Mouse (Mus musculus) fat pad, adult 2 months (tissue): Measurements from ENCODE around the gene Tgfb1i1.

Experiments
- DNase-seq: peaks from one replicate; pipeline ENCODE4 v3.0.0-alpha.2; 2011; ENCODE audit warnings: low read depth, low spot score; ENCODE audit errors: extremely low read depth

Gene Tgfb1i1

DNA sequence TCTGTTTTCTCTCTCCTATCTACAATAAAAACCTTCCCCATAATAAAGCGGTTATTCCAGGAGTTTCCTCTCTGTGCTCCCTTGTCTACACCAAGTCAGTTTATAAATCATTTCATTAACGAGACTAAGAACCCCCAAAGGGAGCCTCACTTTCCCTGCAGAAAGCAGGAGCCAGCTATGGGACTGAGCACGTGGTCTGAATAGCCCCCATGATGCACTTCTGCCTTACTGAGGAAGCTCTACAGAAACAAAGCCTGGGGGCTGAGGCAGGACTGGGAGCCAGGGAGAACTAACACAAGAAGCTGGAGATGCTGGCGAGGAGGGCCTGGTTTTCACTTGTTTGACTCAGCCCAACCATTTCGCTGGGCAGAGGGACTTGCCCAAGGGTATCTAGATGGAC, 37.4 kb downstream of the Tgfb1i1 start:
- no peak for DNase-seq

GRCm38 (mm10) chr7:128285060-128285459, 38.4 kb downstream of the Tgfb1i1 start:
- DNase-seq = no peak

DNA sequence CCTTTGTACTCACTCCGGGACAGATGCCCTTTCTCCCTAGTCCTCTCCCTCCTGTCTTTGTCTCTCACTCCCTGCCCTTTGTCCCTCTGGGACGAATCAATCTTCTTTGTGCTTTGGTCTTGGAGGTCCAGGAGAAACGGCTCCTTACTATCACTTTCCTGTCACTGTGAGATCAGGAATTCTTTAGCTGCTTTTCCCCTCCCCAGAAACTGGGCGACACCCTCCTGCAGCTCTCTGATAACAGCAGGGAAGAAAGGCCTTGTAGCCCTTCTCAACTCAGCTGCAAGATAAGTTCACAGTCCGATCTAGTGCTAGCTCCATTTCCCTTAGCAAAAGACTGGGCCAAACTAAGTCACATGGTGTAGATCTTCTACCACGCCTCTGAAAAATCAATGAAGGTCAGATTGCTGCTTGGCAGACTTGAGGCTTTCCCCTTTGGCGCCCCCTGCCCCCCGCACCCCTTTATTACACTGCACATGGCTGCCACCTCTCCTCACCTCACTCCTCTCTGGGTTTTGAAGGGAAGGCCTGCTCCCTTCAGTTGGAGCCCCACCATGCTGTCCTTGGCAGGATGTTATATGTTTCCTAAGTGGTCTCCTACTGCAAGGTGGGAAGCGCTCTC, 42.4 kb downstream of the Tgfb1i1 start:
- DNase-seq = no peak

- no peak for DNase-seq
Measured at GRCm38 (mm10) chr7:128294785-128295184, 48.2 kb downstream of the Tgfb1i1 start.

DNA sequence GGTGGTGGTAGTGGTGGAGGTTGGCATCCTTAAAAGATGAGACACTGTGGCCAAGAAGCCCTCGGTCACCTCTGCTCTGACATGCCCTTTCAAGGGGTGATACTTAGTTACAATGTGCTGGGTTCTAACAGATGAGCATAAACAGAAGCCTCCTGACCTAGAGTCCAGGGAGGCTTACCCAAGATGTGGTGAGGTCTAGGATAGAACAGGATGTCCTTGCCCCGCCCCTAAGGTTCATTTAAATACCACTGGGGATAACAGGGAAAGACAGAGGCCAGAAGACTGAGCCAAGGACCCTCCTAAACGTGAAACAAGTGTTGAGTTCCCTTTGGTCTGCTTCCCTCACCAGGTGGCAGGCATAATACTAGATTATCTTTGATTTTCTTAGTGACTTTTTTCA, 49.9 kb downstream of the Tgfb1i1 start:
- DNase-seq = no peak

- DNase-seq = no peak
Measured at GRCm38 (mm10) chr7:128297291-128297616, 50.6 kb downstream of the Tgfb1i1 start.

DNA sequence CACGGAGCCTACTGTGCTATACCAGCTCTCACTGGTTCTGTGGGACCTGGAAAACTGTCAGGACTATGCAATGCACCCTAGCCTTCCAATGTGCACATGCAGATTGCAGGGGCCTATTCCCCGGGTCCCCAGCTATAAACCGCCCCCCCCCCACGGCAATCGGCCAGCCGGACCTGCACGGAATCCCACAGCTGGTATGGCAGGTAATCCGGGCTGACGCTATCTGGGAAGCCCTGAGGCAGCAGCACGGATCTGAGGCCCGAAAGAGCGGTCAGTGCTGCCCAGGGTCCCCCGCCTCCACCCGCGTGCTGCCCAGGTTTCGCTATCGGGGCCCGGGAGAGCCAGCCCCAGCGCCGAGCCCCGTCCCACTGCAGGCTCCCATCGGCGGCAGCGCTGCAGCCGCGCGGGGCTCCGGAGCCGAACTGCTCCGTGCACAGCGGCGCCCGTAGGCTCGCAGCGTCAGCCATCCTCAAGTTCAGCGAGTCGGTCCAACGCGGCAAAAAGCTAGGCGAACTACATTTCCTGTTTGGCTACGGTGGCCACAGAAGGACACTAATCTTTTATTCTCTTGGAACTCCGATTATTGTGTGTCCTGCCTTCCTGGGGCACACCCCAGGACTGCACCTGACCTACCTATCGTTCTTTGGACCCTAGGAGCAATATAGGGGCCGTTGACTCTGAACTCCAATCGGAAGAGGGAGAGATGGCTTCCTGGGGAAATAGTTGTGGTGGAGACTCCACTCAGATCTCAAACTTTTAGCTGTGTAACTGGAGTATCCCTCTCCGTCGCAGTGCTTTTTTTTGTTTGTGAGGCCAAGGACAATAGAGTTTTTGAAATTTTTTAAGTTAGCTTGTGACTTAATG, 51.2 kb downstream of the Tgfb1i1 start, which contains the start of gene BC017158:
Gene BC017158, minus strand, starts transcription at position 554 of the 864 bp plus-strand sequence.
- DNase-seq = no peak

- DNase-seq = no peak
Measured at GRCm38 (mm10) chr7:128298481-128299342, 52.1 kb downstream of the Tgfb1i1 start.

DNA sequence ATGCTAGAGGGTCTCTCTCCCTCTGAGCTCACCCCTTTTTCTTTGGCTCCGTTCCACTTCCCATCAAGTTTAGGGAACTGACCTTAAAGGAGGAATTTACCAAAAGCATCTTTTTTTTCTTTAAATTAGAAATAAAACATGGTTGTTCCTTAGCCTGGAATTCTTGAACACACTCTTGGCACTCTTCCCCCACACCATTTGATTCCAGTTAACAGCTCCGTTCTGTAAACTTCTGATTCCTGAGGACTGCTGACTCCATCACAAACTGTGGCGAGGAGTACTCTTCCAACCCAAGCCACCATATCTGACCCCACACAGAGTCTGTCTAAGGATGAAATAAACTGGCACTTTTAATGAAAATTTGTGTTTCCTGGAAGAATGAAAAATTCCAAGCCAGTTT, 54.3 kb downstream of the Tgfb1i1 start:
- DNase-seq = no peak

- DNase-seq = no peak
Measured at GRCm38 (mm10) chr7:128302151-128302550, 55.5 kb downstream of the Tgfb1i1 start.

- DNase-seq = no peak
Measured at GRCm38 (mm10) chr7:128304198-128304597, 57.6 kb downstream of the Tgfb1i1 start.

DNA sequence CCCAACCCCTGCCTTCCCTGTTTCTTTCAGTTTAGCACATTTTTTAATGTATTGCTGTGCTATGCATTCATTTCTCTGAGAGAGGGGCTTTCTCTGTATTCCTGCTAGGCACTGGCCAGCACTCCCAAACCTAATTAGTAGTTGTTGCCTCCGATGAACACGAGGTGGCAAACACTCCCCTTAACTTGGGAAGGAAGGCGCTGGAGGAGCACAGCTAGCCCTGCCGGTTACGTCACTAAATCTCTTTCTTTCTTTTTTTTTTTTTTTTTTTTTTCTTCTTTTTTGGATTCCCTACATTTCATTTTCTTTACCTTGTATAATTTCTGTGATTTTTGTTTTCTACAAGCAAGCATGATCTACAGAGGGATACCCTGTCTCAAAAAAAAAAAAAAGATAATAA, 58.3 kb downstream of the Tgfb1i1 start:
- no peak for DNase-seq
